Mouse (Mus musculus): ENCODE data around the gene Evl. TPM values are rescaled to one million over a fixed set of nuclear protein-coding genes. Genes with fewer than 3 reads are reported as not detected.

Gene Evl
- polyA plus RNA-seq, 1 experiment from 2014 or later = 123 TPM

- peaks cover 42% of the 10 kb centered on the region for H3K4me1 ChIP-seq
- no peaks in the 10 kb centered on the region for H3K36me3 ChIP-seq
- no peak overlapping the region for H3K27ac ChIP-seq (replicated peaks)
- no peak overlapping the region for H3K9ac ChIP-seq (replicated peaks)
- no peaks in the 10 kb centered on the region for H3K9me3 ChIP-seq
- 82% methylated on average over 4 of the region's 4 CpGs for WGBS
- ATAC-seq (ENCODE audit: low FRiP score, low read depth) = no peak
- H3K4me2 ChIP-seq (replicated peaks) = no peak overlapping the region
- no peak overlapping the region for H3K4me3 ChIP-seq
- H3K27me3 ChIP-seq = no peaks in the 10 kb centered on the region
Observed at GRCm38 (mm10) chr12:108600864-108601263, 46.3 kb downstream of the Evl start.

GRCm38 (mm10) chr12:108601326-108601725, 46.8 kb downstream of the Evl start:
- Histone ChIP-seq H3K4me3 (no peak overlapping the region), H3K27me3 (no peaks in the 10 kb centered on the region), H3K4me1 (peaks cover 47% of the 10 kb centered on the region), H3K4me2 (replicated peaks) (no peak overlapping the region), H3K9me3 (no peaks in the 10 kb centered on the region), H3K9ac (replicated peaks) (no peak overlapping the region), H3K36me3 (no peaks in the 10 kb centered on the region), H3K27ac (replicated peaks) (no peak overlapping the region)
- 57% methylated on average over 8 of the region's 8 CpGs for WGBS
- no peak for ATAC-seq (ENCODE audit: low FRiP score, low read depth)

GRCm38 (mm10) chr12:108604546-108604945, 50.0 kb downstream of the Evl start:
- peaks cover 55% of the 10 kb centered on the region for H3K4me1 ChIP-seq
- no peak for ATAC-seq (ENCODE audit: low FRiP score, low read depth)
- H3K4me3 ChIP-seq = no peak overlapping the region
- H3K4me2 ChIP-seq (replicated peaks) = no peak overlapping the region
- peak overlapping the region; percentile 49; the same call in 1 of the 2 replicates for H3K27ac ChIP-seq (replicated peaks)
- no peaks in the 10 kb centered on the region for H3K27me3 ChIP-seq
- H3K9me3 ChIP-seq = no peaks in the 10 kb centered on the region
- H3K36me3 ChIP-seq = no peaks in the 10 kb centered on the region
- H3K9ac ChIP-seq (replicated peaks) = no peak overlapping the region

- Histone ChIP-seq H3K9me3 (no peaks in the 10 kb centered on the region), H3K4me2 (replicated peaks) (peak overlapping the region; percentile 40), H3K36me3 (no peaks in the 10 kb centered on the region), H3K9ac (replicated peaks) (peak overlapping the region; percentile 37), H3K27ac (replicated peaks) (peak overlapping the region; percentile 80), H3K4me3 (peak overlapping the region; percentile 25), H3K27me3 (no peaks in the 10 kb centered on the region), H3K4me1 (peaks cover 53% of the 10 kb centered on the region)
- 21% methylated on average over 12 of the region's 12 CpGs for WGBS
- ATAC-seq (ENCODE audit: low FRiP score, low read depth) = peak; percentile 84
Observed at GRCm38 (mm10) chr12:108605521-108606281, 51.2 kb downstream of the Evl start.

DNA sequence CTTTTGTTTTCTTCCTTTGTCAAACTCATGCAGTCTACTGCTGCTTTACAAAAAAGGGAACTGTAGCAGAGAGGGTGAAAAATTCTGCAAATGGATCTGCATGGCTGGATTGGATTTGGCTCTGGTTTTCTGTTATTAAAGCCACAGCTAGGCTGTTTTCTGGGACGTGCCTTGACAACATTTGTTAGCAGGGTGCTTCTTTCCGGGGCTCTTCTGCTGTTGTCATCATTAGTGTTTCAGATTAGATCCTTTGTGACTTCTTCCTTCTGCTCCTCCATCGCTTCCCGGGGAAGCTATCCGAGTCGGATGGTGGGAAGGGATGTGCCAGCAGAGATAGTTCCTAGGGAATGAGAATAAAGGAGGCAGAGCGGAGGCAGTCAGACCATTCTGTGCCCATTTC, 51.8 kb downstream of the Evl start:
- peak overlapping the region; percentile 37 for H3K9ac ChIP-seq (replicated peaks)
- peak overlapping the region; percentile 25 for H3K4me3 ChIP-seq
- peak overlapping the region; percentile 80 for H3K27ac ChIP-seq (replicated peaks)
- no peaks in the 10 kb centered on the region for H3K27me3 ChIP-seq
- 31% methylated on average over 7 of the region's 7 CpGs for WGBS
- no peaks in the 10 kb centered on the region for H3K9me3 ChIP-seq
- no peak for ATAC-seq (ENCODE audit: low FRiP score, low read depth)
- 0 out of 2 replicates have a peak, but pooled peaks cover 4% of the 10 kb centered on the region for H3K36me3 ChIP-seq
- peak overlapping the region; percentile 40 for H3K4me2 ChIP-seq (replicated peaks)
- peaks cover 47% of the 10 kb centered on the region for H3K4me1 ChIP-seq

DNA sequence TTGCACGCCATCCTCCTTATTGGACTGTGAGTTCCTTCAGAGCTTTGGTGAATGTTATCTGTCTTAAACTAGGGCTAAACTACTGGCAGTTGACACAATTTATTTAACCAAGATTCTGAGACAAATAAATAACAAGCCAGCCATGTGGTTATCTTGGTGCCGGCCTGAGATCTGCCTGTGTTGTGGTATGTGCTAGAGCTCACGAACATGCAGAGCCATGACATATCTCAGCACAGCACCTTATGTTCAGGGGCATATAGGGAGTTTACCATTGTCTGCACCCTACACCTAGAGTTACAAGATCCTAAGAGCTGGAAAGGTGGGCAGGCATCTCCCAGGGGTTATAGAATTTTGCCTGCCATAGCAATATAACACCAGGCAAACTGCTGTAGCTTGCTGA, 54.9 kb downstream of the Evl start:
- peaks cover 27% of the 10 kb centered on the region for H3K4me1 ChIP-seq
- no peak for ATAC-seq (ENCODE audit: low FRiP score, low read depth)
- no peak overlapping the region for H3K9ac ChIP-seq (replicated peaks)
- H3K4me2 ChIP-seq (replicated peaks) = no peak overlapping the region
- H3K9me3 ChIP-seq = no peaks in the 10 kb centered on the region
- WGBS = 88% methylated on average over 3 of the region's 3 CpGs
- 0 out of 2 replicates have a peak, but pooled peaks cover 4% of the 10 kb centered on the region for H3K36me3 ChIP-seq
- H3K27ac ChIP-seq (replicated peaks) = no peak overlapping the region
- H3K27me3 ChIP-seq = no peaks in the 10 kb centered on the region
- H3K4me3 ChIP-seq = no peak overlapping the region

DNA sequence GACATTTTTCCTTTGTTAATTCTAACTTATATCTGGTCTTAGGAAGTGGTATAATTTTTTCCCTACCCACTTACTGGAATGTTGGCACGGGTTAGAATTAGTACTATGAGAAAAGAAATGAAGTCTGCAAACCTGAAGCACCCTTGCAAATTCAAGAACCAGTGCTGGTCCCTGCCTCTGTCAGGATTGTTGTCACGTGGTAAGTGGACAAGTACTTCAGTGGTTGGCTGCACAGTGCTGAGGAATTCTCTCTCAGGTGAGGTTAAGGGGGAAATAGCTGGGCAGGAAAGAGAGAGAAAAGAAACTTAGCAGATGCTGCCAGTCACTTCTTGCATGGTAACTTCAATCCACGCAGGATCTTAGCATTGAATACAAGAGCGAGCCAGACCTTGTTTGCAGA, 55.7 kb downstream of the Evl start:
- Histone ChIP-seq H3K27me3 (no peaks in the 10 kb centered on the region), H3K4me1 (peaks cover 19% of the 10 kb centered on the region), H3K27ac (replicated peaks) (no peak overlapping the region), H3K4me3 (no peak overlapping the region), H3K9ac (replicated peaks) (no peak overlapping the region), H3K36me3 (0 out of 2 replicates have a peak, but pooled peaks cover 4% of the 10 kb centered on the region), H3K4me2 (replicated peaks) (no peak overlapping the region), H3K9me3 (no peaks in the 10 kb centered on the region)
- 90% methylated on average over 4 of the region's 4 CpGs for WGBS
- ATAC-seq (ENCODE audit: low FRiP score, low read depth) = no peak

DNA sequence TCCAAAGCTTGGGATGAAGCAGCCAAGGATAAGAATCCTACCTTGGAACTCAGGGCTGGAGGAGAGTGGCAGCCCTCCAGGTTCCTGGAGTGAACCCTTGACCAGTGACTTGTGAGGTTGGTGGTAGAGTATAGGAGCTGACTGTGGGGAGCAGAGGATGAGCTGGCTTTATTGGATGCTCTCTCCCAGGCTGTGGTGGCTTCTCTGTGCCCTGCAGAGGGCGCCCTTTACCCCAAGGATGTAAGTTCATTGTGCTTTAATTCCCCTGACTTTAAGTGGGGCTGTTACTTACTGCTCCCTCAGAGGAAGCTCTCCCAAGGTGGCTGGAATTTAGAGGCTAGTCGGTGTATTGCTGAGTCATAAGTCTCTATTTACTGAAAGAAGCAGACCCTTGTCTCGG, 58.6 kb downstream of the Evl start:
- ATAC-seq (ENCODE audit: low FRiP score, low read depth) = no peak
- H3K9me3 ChIP-seq = no peaks in the 10 kb centered on the region
- 55% methylated on average over 3 of the region's 3 CpGs for WGBS
- H3K9ac ChIP-seq (replicated peaks) = no peak overlapping the region
- 0 out of 2 replicates have a peak, but pooled peaks cover 3% of the 10 kb centered on the region for H3K4me1 ChIP-seq
- H3K27ac ChIP-seq (replicated peaks) = no peak overlapping the region
- no peak overlapping the region for H3K4me3 ChIP-seq
- no peaks in the 10 kb centered on the region for H3K27me3 ChIP-seq
- H3K36me3 ChIP-seq = 0 out of 2 replicates have a peak, but pooled peaks cover 4% of the 10 kb centered on the region
- H3K4me2 ChIP-seq (replicated peaks) = no peak overlapping the region

DNA sequence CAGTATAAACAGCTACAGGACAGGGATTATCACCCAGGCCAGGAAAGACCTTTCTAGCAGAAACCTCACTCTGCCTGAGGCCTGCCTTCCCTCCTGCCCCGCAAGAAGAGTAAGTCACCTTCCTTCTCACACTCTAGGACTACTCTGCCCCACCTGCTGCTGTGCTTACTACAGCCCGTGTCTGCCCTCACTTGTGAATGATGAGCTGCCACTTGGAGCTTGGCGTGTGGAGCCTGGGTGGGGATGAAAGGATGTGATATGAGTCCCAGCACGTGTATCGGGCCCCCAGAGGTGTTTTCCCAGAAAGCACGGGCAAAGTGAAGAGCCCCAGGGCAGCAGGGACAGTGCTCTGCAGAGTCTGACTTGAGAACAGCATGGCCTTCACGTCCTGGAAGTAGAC, 63.0 kb downstream of the Evl start:
- no peak for ATAC-seq (ENCODE audit: low FRiP score, low read depth)
- Histone ChIP-seq H3K27ac (replicated peaks) (no peak overlapping the region), H3K27me3 (no peaks in the 10 kb centered on the region), H3K4me2 (replicated peaks) (no peak overlapping the region), H3K9ac (replicated peaks) (no peak overlapping the region), H3K36me3 (0 out of 2 replicates have a peak, but pooled peaks cover 5% of the 10 kb centered on the region), H3K4me1 (peaks cover 3% of the 10 kb centered on the region; the same call in 1 of the 2 replicates), H3K9me3 (no peaks in the 10 kb centered on the region), H3K4me3 (no peak overlapping the region)
- WGBS = 86% methylated on average over 7 of the region's 7 CpGs

- ATAC-seq (ENCODE audit: low FRiP score, low read depth) = no peak
- H3K9me3 ChIP-seq = no peaks in the 10 kb centered on the region
Observed at GRCm38 (mm10) chr12:108619853-108620416, 65.4 kb downstream of the Evl start.

DNA sequence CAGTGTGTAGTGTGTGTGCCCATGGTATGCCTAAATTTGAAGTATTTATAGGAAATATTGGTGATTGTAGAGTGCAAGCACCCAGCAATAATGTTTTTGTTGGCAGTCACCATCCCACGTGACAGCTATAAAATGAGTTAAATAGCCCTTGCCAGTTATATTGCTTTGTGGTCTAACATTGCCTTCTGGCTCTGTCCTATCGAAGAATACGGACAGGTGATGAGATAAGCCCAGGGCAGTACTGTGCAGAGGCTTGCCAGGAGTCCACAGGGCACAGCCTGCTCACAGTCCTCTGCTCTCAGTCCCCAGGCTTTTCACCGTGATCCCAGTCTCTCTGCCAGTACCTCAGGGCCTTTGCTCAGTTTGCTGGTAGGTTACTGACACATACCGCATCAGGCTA, 67.9 kb downstream of the Evl start:
- Histone ChIP-seq H3K27ac (replicated peaks) (no peak overlapping the region), H3K36me3 (0 out of 2 replicates have a peak, but pooled peaks cover 5% of the 10 kb centered on the region), H3K9me3 (no peaks in the 10 kb centered on the region), H3K27me3 (no peaks in the 10 kb centered on the region), H3K4me1 (peaks cover 15% of the 10 kb centered on the region), H3K4me3 (no peak overlapping the region), H3K9ac (replicated peaks) (no peak overlapping the region), H3K4me2 (replicated peaks) (no peak overlapping the region)
- WGBS = 86% methylated on average over 5 of the region's 5 CpGs
- no peak for ATAC-seq (ENCODE audit: low FRiP score, low read depth)

More at GRCm38 (mm10) chr12:108619853-108620416, 65.4 kb downstream of the Evl start:
- no peak overlapping the region for H3K9ac ChIP-seq (replicated peaks)
- no peak overlapping the region for H3K4me3 ChIP-seq
- H3K4me2 ChIP-seq (replicated peaks) = no peak overlapping the region
- 0 out of 2 replicates have a peak, but pooled peaks cover 5% of the 10 kb centered on the region for H3K36me3 ChIP-seq
- H3K4me1 ChIP-seq = peaks cover 3% of the 10 kb centered on the region
- H3K27me3 ChIP-seq = no peaks in the 10 kb centered on the region
- no peak overlapping the region for H3K27ac ChIP-seq (replicated peaks)
- WGBS = 96% methylated on average over 7 of the region's 7 CpGs

GRCm38 (mm10) chr12:108629556-108629955, 75.0 kb downstream of the Evl start:
- H3K27ac ChIP-seq (replicated peaks) = no peak overlapping the region
- H3K27me3 ChIP-seq = no peaks in the 10 kb centered on the region
- H3K36me3 ChIP-seq = peaks cover 4% of the 10 kb centered on the region; the same call in 1 of the 2 replicates
- no peak for ATAC-seq (ENCODE audit: low FRiP score, low read depth)
- H3K4me1 ChIP-seq = peaks cover 13% of the 10 kb centered on the region
- 97% methylated on average over 1 of the region's 1 CpGs for WGBS
- H3K4me2 ChIP-seq (replicated peaks) = no peak overlapping the region
- H3K9ac ChIP-seq (replicated peaks) = no peak overlapping the region
- no peaks in the 10 kb centered on the region for H3K9me3 ChIP-seq
- no peak overlapping the region for H3K4me3 ChIP-seq

Data from midbrain, embryonic 12.5 days (tissue).